22 mouse cellular contexts compared by ENCODE assay signal in the genomic region with DNA sequence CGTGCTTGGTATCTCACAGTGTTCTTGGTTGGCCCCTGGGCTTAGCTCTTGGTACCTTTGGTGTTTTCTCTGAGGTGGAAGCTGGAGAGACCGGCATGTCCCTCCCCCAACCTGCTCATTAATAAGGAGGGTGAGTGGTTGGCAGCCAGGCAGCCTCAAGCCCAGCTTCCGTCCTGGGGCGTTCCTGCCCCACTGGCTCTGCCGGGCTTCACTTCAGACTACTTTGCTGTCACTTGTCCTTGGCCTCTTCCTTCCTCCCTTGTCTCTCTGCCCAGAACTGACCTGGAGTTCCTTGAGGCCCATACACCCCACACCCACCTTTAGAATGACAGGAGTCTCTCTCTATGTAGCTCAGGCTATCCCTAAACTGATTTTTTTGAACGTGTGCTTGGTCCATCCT. TPM values are rescaled to one million over a fixed set of nuclear protein-coding genes. Genes with fewer than 3 reads are reported as not detected.
"Had no signal": no experiment of that assay in that cellular context is flagged by ENCODE, and none has a peak within 500 bp of the region (broad histone marks: within the 10 kb centered on the region; RNA-seq: fewer than 3 reads in every experiment).

No protein-coding gene starts in this region.

- H3K27me3 ChIP-seq: limb, embryonic 12.5 days; limb, embryonic 15.5 days; lung, embryonic 15.5 days; midbrain, embryonic 13.5 days; neural tube, embryonic 12.5 days; neural tube, embryonic 15.5 days had no signal

- ATAC-seq: intestine, postnatal 0 days; liver, postnatal 0 days; midbrain, embryonic 13.5 days had no signal

- DNase-seq: kidney, adult 9 months; layer of hippocampus, postnatal 36 days; left cerebral cortex, postnatal 4 days; liver, postnatal 0 days; right cerebral cortex, adult 18-20 months; right cerebral cortex, postnatal 14 days; spleen, adult 18-20 months; thymus, adult 18-20 months; thymus, postnatal 36 days had no signal

- H3K9me3 ChIP-seq: limb, embryonic 12.5 days; limb, embryonic 15.5 days; lung, embryonic 15.5 days; megakaryocyte, embryonic 14.5 days; midbrain, embryonic 10.5 days; midbrain, embryonic 13.5 days; neural tube, embryonic 12.5 days; neural tube, embryonic 15.5 days had no signal

- H3K9ac ChIP-seq: limb, embryonic 12.5 days; limb, embryonic 15.5 days; liver, embryonic 14.5 days; liver, postnatal 0 days; lung, embryonic 15.5 days; midbrain, embryonic 13.5 days; neural tube, embryonic 12.5 days; neural tube, embryonic 15.5 days had no signal

- H3K27ac ChIP-seq: kidney, postnatal 0 days; limb, embryonic 12.5 days; limb, embryonic 15.5 days; liver, embryonic 14.5 days; lung, embryonic 15.5 days; midbrain, embryonic 13.5 days; neural tube, embryonic 12.5 days; neural tube, embryonic 15.5 days had no signal

- H3K4me2 ChIP-seq: limb, embryonic 12.5 days; limb, embryonic 15.5 days; liver, embryonic 11.5 days; lung, embryonic 15.5 days; midbrain, embryonic 13.5 days; neural tube, embryonic 12.5 days; neural tube, embryonic 15.5 days had no signal

- H3K4me3 ChIP-seq: limb, embryonic 12.5 days; limb, embryonic 15.5 days; lung, embryonic 15.5 days; megakaryocyte, embryonic 14.5 days; midbrain, embryonic 10.5 days; midbrain, embryonic 13.5 days; neural tube, embryonic 12.5 days; neural tube, embryonic 15.5 days had no signal

RNA-seq across cellular contexts. Expression of a gene that starts 2.6 kb away (rescaled TPM):
- total RNA-seq: midbrain, postnatal 0 days had no signal
